Mouse (Mus musculus): ENCODE measurements at regions not wholly inside any gene's neighbourhood (a gene's known extent, or its start where the extent isn't known, plus 50 kb on each side); places are given as distances from the start of the nearest gene placed in this dataset.
"Not testable (repeated sequence)": the region's sequence is repeated elsewhere in the genome, so short reads cannot be mapped to it uniquely, and the experiment has no call there.

GRCm38 (mm10) chr1:47299311-47299710 is 406.7 kb upstream of the Slc39a10 start:
- DNase-seq (ENCODE audit: low read depth), result no peak

DNA sequence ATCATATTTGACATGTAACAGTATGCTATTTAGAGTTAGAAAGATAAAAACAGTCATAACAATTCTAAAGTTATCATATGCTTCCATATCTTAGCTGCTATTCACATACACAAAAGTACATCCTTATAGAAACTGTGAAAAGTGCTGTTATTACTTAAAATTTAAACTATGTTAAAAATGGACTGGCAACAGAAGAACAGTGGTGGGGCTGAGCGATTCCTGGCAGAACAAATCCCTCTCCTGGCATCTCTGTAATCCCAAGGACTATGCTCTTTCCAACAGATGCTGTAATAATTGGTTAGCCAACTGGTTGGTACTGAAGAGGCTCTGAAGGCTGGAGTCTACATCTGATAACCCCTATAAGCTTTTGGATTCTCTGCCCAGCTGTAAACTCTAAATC is 393.0 kb upstream of the Slc39a10 start:
- DNase-seq (ENCODE audit: low read depth), result no peak

GRCm38 (mm10) chr1:47278321-47279020 is 385.8 kb upstream of the Slc39a10 start:
- no peak for DNase-seq (ENCODE audit: low read depth)

DNA sequence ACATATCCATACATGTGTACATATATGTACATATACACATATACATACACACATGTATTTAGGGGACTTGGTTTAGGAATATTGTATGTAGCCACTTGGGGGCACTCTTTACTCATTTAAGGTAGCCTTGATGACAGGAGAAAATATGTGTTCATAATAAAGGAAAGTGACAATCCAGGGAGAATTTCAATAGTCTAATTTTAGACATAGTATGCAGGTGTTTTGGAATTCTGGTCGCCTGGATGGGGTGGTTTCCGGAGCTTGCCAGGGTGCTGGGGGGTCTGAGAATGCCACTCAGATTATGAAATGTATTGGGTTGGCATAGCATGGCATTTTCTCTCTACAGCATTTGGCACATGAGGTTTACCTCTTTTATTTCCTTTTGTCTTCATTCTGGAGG is 385.2 kb upstream of the Slc39a10 start:
- DNase-seq (ENCODE audit: low read depth), result peak; percentile 31

GRCm38 (mm10) chr1:47272131-47272530 is 379.5 kb upstream of the Slc39a10 start:
- DNase-seq (ENCODE audit: low read depth), result no peak

GRCm38 (mm10) chr1:47263611-47264010 is 371.0 kb upstream of the Slc39a10 start:
- DNase-seq (ENCODE audit: low read depth), result no peak

- no peak for DNase-seq (ENCODE audit: low read depth)
These were observed 369.0 kb upstream of the Slc39a10 start for GRCm38 (mm10) chr1:47261505-47262130.

- DNase-seq (ENCODE audit: low read depth), result not testable (repeated sequence)
These were observed 358.1 kb upstream of the Slc39a10 start for GRCm38 (mm10) chr1:47250706-47251105.

DNA sequence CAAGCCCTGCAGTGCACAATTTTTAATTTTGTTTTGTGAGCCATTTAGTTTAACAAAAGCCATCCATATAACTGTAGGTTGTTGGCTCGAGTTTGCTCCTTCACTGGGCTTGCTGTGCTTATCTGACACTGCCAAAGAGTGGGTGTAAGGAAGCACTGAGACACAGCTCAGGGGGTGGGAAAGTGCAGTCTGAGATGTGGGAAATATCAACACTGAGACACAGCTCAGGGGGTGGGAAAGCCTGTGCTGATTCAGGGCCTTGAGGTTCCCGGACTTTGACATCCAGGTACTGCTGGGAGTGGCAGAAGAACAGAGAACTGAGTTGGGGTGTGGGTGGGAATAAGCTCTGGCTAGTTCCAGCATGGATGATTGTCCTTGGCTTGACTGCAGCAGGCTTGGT is 324.4 kb upstream of the Slc39a10 start:
- no peak for DNase-seq (ENCODE audit: low read depth)

DNA sequence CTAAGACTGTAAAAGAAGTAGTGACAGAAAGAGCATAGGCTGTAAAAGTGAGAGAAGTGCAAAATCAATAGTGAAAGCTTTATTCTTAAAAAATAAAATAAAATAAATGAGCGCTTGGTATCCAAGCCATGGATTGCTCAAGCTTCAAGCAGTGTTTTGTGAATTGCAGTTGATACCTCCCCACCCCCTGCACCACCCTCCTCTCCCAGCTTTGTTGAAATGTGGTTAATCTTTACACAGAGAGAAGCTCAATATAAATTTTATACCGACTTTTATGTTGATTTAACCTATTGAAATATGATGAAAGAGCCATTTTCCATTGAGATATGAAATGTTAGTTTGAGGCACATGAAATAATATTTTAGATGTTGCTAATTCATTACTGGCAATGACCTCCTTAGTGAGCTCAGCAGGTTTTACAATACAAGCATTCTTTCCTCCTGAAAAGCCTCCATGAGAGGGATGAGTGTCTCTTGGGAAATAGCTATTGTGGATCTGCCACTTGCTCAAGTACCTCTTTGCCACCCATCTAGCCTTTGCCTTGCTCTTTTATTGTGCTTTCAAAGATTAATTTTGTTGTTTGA is 323.9 kb upstream of the Slc39a10 start:
- DNase-seq (ENCODE audit: low read depth), result no peak

- no peak for DNase-seq (ENCODE audit: low read depth)
These were observed 320.8 kb upstream of the Slc39a10 start for GRCm38 (mm10) chr1:47213476-47213875.

- no peak for DNase-seq (ENCODE audit: low read depth)
These were observed 300.3 kb upstream of the Slc39a10 start for GRCm38 (mm10) chr1:47193001-47193400.

DNA sequence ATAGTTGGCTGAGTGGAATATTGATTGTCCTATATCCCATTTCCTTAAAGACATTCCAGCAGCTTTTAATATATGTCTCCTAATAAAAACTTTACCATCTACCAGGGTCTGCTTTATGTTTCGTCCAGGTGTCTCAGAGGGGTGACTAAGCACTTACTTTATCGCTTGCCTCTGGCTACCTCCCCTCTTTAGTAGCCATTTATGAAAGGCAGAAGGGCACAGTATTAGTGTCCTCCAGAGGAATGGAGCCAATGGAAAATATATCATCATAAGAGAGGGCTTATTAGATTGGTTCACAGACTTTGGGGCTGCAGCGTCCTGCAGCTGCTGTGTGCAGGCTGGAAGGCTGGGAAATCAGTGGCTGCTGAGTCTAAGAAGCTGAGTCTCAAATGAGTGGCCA is 271.8 kb upstream of the Slc39a10 start:
- DNase-seq (ENCODE audit: low read depth), result no peak

DNA sequence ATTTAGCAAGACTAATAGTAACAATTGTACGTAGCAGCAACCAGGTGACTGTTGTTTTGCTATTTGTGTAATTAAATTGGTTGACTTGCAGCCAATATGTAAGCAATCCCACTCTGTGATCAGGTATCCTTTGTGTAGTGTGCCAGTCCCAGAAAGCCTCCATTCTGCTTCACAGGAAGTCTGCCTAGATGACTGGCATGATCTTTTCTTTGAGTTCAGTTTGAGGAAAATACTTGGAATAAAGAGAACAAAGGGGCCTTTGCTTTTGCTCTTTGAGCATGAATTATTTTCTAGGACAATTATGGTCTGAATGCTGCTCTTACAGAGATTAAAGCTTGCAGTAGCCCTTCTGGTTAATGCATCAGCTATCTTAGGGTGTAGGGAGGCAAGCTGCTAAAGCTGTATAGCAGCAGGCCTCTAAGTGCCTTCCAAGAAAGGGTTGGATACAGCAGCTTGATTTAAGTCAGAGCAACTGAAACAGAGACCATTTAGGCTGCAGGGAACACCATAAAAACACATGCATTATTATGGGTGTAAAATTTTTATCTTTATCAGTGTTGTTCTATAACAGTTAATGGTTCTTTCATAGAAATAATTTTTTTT is 271.3 kb upstream of the Slc39a10 start:
- no peak for DNase-seq (ENCODE audit: low read depth)

GRCm38 (mm10) chr1:47130031-47130430 is 237.4 kb upstream of the Slc39a10 start:
- DNase-seq (ENCODE audit: low read depth), result not testable (repeated sequence)

DNA sequence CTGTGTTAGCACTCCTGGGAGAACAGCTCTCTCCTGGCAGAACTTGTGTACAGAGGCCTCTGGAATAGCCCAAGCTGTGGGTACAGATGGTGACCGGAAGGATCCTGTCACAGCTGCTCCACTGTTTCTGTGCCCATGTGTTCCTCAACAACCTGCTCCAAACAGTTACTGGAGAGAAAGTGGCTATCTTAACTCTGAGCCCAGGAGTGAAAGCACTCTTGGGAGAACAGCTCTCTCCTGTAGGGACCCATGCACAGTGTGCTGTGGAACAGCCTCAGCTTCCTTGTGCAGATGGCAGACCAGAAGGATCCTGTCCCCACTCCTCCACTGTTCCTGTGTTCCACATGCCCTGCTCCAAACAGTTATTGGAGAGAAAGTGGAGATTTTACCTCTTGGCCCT is 227.0 kb upstream of the Slc39a10 start:
- DNase-seq (ENCODE audit: low read depth), result no peak

GRCm38 (mm10) chr1:47116681-47117080 is 224.0 kb upstream of the Slc39a10 start:
- not testable (repeated sequence) for DNase-seq (ENCODE audit: low read depth)

GRCm38 (mm10) chr1:47112494-47112893 is 219.8 kb upstream of the Slc39a10 start:
- no peak for DNase-seq (ENCODE audit: low read depth)

DNA sequence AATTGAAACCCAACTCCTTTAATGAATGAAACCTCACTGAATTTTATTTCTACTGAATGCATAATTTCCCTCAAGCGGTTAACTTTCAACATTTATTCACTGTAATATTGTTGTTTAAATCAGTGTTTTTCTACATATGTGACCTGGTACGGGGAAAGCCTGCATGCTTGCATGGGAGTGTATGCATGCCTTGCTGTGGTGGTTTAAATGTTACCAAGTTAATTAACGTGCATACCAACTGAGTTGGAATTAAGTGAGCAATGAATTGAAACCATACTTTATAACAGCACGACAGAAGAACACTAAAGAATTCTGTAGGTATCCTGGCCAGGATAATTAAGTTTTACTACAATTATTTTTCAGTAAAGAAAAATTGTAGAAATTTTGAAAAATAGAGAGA is 211.4 kb upstream of the Slc39a10 start:
- DNase-seq (ENCODE audit: low read depth), result no peak

DNA sequence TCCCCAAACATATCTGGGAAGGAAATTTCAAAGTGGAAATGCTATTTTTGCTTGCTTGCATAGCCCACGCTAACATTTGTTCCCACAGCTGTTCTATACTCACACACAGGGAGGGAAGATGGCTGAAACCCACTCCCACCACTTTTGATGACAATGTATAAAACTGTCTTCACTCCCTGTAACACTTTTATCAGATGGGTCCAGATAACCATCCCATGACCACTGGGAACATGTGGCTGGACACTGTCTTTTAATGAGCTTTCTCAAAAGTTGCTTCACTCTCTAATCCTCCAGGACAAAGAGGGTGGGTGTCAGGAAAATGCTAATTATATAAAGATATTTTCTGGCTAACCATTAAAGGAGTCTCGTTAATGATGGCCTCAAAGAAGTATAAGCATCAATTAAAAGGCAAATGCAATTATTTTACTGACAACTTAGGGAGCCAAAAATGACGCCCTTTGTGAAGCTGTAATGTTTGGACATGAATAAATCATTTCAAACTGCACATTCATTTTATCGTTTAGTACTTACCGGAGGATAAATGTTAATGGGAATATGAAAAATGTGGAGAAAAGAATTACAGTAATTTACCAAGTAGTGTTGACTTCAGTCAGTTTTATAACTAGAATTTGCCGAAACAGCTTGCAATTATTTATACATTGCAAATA is 210.8 kb upstream of the Slc39a10 start:
- DNase-seq (ENCODE audit: low read depth), result no peak

- DNase-seq (ENCODE audit: low read depth), result no peak
These were observed 204.7 kb upstream of the Slc39a10 start for GRCm38 (mm10) chr1:47097084-47097996.
